Mouse (Mus musculus) ES-E14 (cell line): ENCODE measurements around the gene G430095P16Rik. TPM values are rescaled to one million over a fixed set of nuclear protein-coding genes. Genes with fewer than 3 reads are reported as not detected.
A peak's percentile ranks its signal among the peaks of the same experiment; 100 is the strongest.

ENCODE experiments used
- DNase-seq: peaks from one replicate; pipeline ENCODE4 v3.0.0-alpha.2; 2013; ENCODE audit warnings: low read depth, low spot score
- H3K27ac ChIP-seq: 2 replicates; pipeline ENCODE4 v1.5.1; 2012; ENCODE audit warnings: low read depth, mild to moderate bottlenecking, low read length, moderate library complexity, mixed read lengths; ENCODE audit not compliant: poor library complexity, insufficient read depth, severe bottlenecking
- H3K36me3 ChIP-seq: 2 replicates; pipeline ENCODE4 v1.6.1; 2012; ENCODE audit warnings: mild to moderate bottlenecking, low read length, moderate library complexity, mixed read lengths; ENCODE audit not compliant: control insufficient read depth, poor library complexity, insufficient read depth, severe bottlenecking
- H3K4me1 ChIP-seq, 2 experiments: fragments of 150-350 bp in 1 of 2; sonication (generic) in 1 of 2; 2 replicates each; pipeline ENCODE4 v1.6.1; 2012; ENCODE audit warnings: low read length in 2 of 2, mild to moderate bottlenecking in 1 of 2, mixed read lengths in 1 of 2; ENCODE audit not compliant: control insufficient read depth in 2 of 2, insufficient read depth in 2 of 2, poor library complexity in 1 of 2
- H3K4me3 ChIP-seq, 2 experiments: fragments of 150-350 bp in 1 of 2; sonication (generic) in 1 of 2; 2 replicates each; pipeline ENCODE4 v1.5.1; 2012; ENCODE audit warnings: low read length in 2 of 2, low read depth in 1 of 2, mild to moderate bottlenecking in 1 of 2, mixed read lengths in 1 of 2; ENCODE audit not compliant: insufficient read depth in 1 of 2, poor library complexity in 1 of 2, severe bottlenecking in 1 of 2
- H3K9ac ChIP-seq: 2 replicates; pipeline ENCODE4 v1.6.1; 2012; ENCODE audit warnings: low read depth, mild to moderate bottlenecking, low read length, mixed read lengths; ENCODE audit not compliant: poor library complexity, insufficient read depth, severe bottlenecking
- H3K9me3 ChIP-seq: fragments of 150-350 bp; sonication (generic); 2 replicates; pipeline ENCODE4 v1.6.1; 2012; ENCODE audit warnings: low read depth, mild to moderate bottlenecking, low read length; ENCODE audit not compliant: control insufficient read depth, insufficient read depth
- CHD2 ChIP-seq: IDR thresholded peaks from 2 replicates; pipeline ENCODE4 v1.6.1; 2014; ENCODE audit warnings: mild to moderate bottlenecking, low read depth, low read length, inconsistent platforms
- HCFC1 ChIP-seq: IDR thresholded peaks from 2 replicates; pipeline ENCODE4 v1.6.1; 2012; ENCODE audit warnings: low read length, inconsistent platforms, borderline replicate concordance; ENCODE audit not compliant: insufficient read depth
- MAFK ChIP-seq: IDR thresholded peaks from 2 replicates; pipeline ENCODE4 v1.6.1; 2014; ENCODE audit warnings: mild to moderate bottlenecking, low read depth, low read length, inconsistent platforms; ENCODE audit not compliant: insufficient read depth
- ZC3H11A ChIP-seq: IDR thresholded peaks from 2 replicates; pipeline ENCODE4 v1.6.1; 2012; ENCODE audit warnings: low read depth, mild to moderate bottlenecking, inconsistent platforms, low read length, borderline replicate concordance
- ZNF384 ChIP-seq: IDR thresholded peaks from 2 replicates; pipeline ENCODE4 v1.6.1; 2012; ENCODE audit warnings: low read depth, low read length, inconsistent platforms
- in situ Hi-C, 2 experiments: fragments of 600-800 bp; cut with MboI; formaldehyde crosslinking; loops; one replicate each; pipeline ENCODE4 v1.15.1; 2025; ENCODE audit warnings: low sequenced_read_pairs in 2 of 2, inconsistent platforms in 1 of 2; ENCODE audit not compliant: unreplicated experiment in 2 of 2
- total RNA-seq: library from RNA; depleted of rRNA; stranded (reverse); fragments of 300-350 nt; gene quantifications from 2 replicates; pipeline ENCODE4 v1.2.3, GENCODE M21; 2012; rRNA removed

G430095P16Rik gene
- total RNA-seq, 1 experiment = 2.1 TPM

GRCm38 (mm10) chr8:84773304-84773703 lies 50.5 kb downstream of the G430095P16Rik start:
- in situ Hi-C loops = loop anchor here in 1 of 2 experiments (10.0 kb wide), 1 partner anchor 69 kb away; the partner anchor contains the start of gene Lyl1
- Histone ChIP-seq H3K4me1 (peaks cover 2 to 8% of the 10 kb centered on the region in 2 experiments), H3K27ac (no peak overlapping the region), H3K9ac (no peak overlapping the region), H3K36me3 (no peaks in the 10 kb centered on the region), H3K4me3 (no peak overlapping the region), H3K9me3 (no peaks in the 10 kb centered on the region)
- TF ChIP-seq ZNF384 (no peak), ZC3H11A (no peak), MAFK (no peak), HCFC1 (no peak), CHD2 (no peak)
- DNase-seq = no peak

- no peak for DNase-seq
- no peaks in the 10 kb centered on the region for H3K9me3 ChIP-seq
- TF ChIP-seq HCFC1 = no peak
- no peak for TF ChIP-seq MAFK
- TF ChIP-seq ZNF384 = no peak
- TF ChIP-seq ZC3H11A = no peak
- TF ChIP-seq CHD2 = no peak
- peak overlapping the region; percentile 24 to 37; a peak in 3 of 4 replicates for H3K4me3 ChIP-seq
- peaks cover 2 to 8% of the 10 kb centered on the region in 2 experiments for H3K4me1 ChIP-seq
- H3K27ac ChIP-seq = no peak overlapping the region
- no peaks in the 10 kb centered on the region for H3K36me3 ChIP-seq
- H3K9ac ChIP-seq = no peak overlapping the region
- in situ Hi-C loops = loop anchor here in 1 of 2 experiments (10.0 kb wide), 1 partner anchor 69 kb away; the partner anchor contains the start of gene Lyl1
Measured at GRCm38 (mm10) chr8:84773833-84774232, 51.0 kb downstream of the G430095P16Rik start.

- Histone ChIP-seq H3K4me3 (peak overlapping the region in 1 of 2 experiments; percentile 30; a peak in 2 of 4 replicates), H3K36me3 (no peaks in the 10 kb centered on the region), H3K27ac (no peak overlapping the region), H3K9ac (no peak overlapping the region), H3K9me3 (no peaks in the 10 kb centered on the region), H3K4me1 (peaks cover 2 to 8% of the 10 kb centered on the region in 2 experiments)
- TF ChIP-seq HCFC1 (no peak), ZNF384 (peak; percentile 35; the same call in 1 of the 2 replicates), MAFK (no peak), CHD2 (no peak), ZC3H11A (no peak)
- in situ Hi-C loops = loop anchor here in 1 of 2 experiments (10.0 kb wide), 1 partner anchor 70 kb away; the partner anchor contains the start of gene Lyl1
- no peak for DNase-seq
Measured at GRCm38 (mm10) chr8:84774473-84774911, 51.7 kb downstream of the G430095P16Rik start.

GRCm38 (mm10) chr8:84775105-84775591 lies 52.3 kb downstream of the G430095P16Rik start:
- Histone ChIP-seq H3K36me3 (no peaks in the 10 kb centered on the region), H3K4me1 (peaks cover 2 to 8% of the 10 kb centered on the region in 2 experiments), H3K9me3 (no peaks in the 10 kb centered on the region), H3K27ac (no peak overlapping the region), H3K9ac (no peak overlapping the region), H3K4me3 (no peak overlapping the region; a peak in 1 of 4 replicates)
- no peak for TF ChIP-seq CHD2
- TF ChIP-seq ZC3H11A = no peak
- in situ Hi-C loops = loop anchor here in 1 of 2 experiments (10.0 kb wide), 1 partner anchor 70 kb away; the partner anchor contains the start of gene Lyl1
- DNase-seq = no peak

GRCm38 (mm10) chr8:84775621-84776113 lies 52.9 kb downstream of the G430095P16Rik start:
- TF ChIP-seq ZC3H11A (no peak), HCFC1 (no peak), CHD2 (no peak), ZNF384 (no peak), MAFK (no peak)
- in situ Hi-C loops = loop anchor here in 1 of 2 experiments (10.0 kb wide), 1 partner anchor 71 kb away; the partner anchor contains the start of gene Lyl1
- H3K27ac ChIP-seq = no peak overlapping the region
- no peak overlapping the region for H3K9ac ChIP-seq
- no peaks in the 10 kb centered on the region for H3K9me3 ChIP-seq
- H3K4me3 ChIP-seq = no peak overlapping the region
- no peak for DNase-seq
- peaks cover 2 to 8% of the 10 kb centered on the region in 2 experiments for H3K4me1 ChIP-seq
- no peaks in the 10 kb centered on the region for H3K36me3 ChIP-seq

Other genes starting within 250 kb of the G430095P16Rik start
- 49.3 and 49.7 TPM in 2 replicates for gene Ier2, start 60.2 kb upstream of the G430095P16Rik start, total RNA-seq
- 260 and 334 TPM in 2 replicates for gene Trmt1, start 36.7 kb upstream of the G430095P16Rik start, total RNA-seq
- gene Nacc1, start 35.1 kb upstream of the G430095P16Rik start, total RNA-seq = 75.4 and 85.5 TPM in 2 replicates
- gene Lyl1, start 21.6 kb upstream of the G430095P16Rik start, total RNA-seq = 0.49 and 0.74 TPM in 2 replicates
- gene Nfix, start 77.3 kb downstream of the G430095P16Rik start, total RNA-seq = 0.58 and 0.89 TPM in 2 replicates
- gene Dand5, start 99.8 kb downstream of the G430095P16Rik start, total RNA-seq = 1.0 and 1.4 TPM in 2 replicates
- 24.7 and 30.8 TPM in 2 replicates for gene Gadd45gip1, start 108.5 kb downstream of the G430095P16Rik start, total RNA-seq
- 76.7 and 76.8 TPM in 2 replicates for gene Rad23a, start 117.7 kb downstream of the G430095P16Rik start, total RNA-seq
- 1,121 and 1,357 TPM in 2 replicates for gene Calr, start 123.9 kb downstream of the G430095P16Rik start, total RNA-seq
- 123 and 137 TPM in 2 replicates for gene Farsa, start 134.0 kb downstream of the G430095P16Rik start, total RNA-seq
- 34.7 and 42.3 TPM in 2 replicates for gene Syce2, start 149.1 kb downstream of the G430095P16Rik start, total RNA-seq
- gene Gcdh, start 170.9 kb downstream of the G430095P16Rik start, total RNA-seq = 36.3 and 57.2 TPM in 2 replicates
- 0.31 and 0.53 TPM in 2 replicates for gene Klf1, start 178.9 kb downstream of the G430095P16Rik start, total RNA-seq
- gene Dnase2a, start 185.6 kb downstream of the G430095P16Rik start, total RNA-seq = 23.7 and 29.5 TPM in 2 replicates
- 1.4 and 2.5 TPM in 2 replicates for gene Mast1, start 214.4 kb downstream of the G430095P16Rik start, total RNA-seq
- gene Rtbdn, start 224.0 kb downstream of the G430095P16Rik start, total RNA-seq = 0.13 TPM in 1 of 2 replicates, not detected in the other
- gene Gm49661, start 246.4 kb downstream of the G430095P16Rik start, total RNA-seq = not detected in 2 replicates
- 259 and 328 TPM in 2 replicates for gene Prdx2, start 246.6 kb downstream of the G430095P16Rik start, total RNA-seq
- 160 and 174 TPM in 2 replicates for gene Rnaseh2a, start 246.8 kb downstream of the G430095P16Rik start, total RNA-seq